Mouse (Mus musculus): ENCODE data around the gene Trpv4.

DNA sequence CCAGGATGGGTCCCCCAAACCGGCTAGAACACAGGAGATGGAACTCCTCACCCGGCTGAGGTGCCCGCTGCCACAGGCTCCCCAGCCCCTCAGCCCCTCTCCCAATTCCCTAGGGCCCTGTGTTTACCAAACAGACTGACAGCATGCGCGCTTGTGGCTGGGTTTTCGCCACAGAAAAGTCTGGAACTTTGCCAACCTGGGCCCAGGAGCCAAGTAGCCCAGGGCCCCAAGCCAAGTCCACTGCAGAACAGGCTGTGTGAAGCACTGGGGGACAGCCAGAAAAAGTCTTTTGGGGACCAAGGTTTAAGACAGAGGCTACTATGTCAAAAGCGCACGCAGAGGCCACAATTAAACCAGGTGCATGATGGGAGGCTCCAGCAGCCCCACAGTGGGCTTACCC is 50.6 kb downstream of the Trpv4 start:
- TF ChIP-seq EP300 (IDR thresholded peaks at IDR 0.05; ENCODE audit: low read depth) (no peak), CTCF (IDR thresholded peaks at IDR 0.05; ENCODE audit: low read depth) (no peak)
